ENCODE assay signal across 10 mouse cellular contexts in genomic region chr2:120000882-120001584, GRCm38 (mm10). TPM values are rescaled to one million over a fixed set of nuclear protein-coding genes. Genes with fewer than 3 reads are reported as not detected.
DNase-seq lines count a peak whose midpoint lies in the region; ATAC-seq lines count a peak whose summit lies in the region.
"Had no signal": no experiment of that assay in that cellular context is flagged by ENCODE, and none has a peak within 500 bp of the region (broad histone marks: within the 10 kb centered on the region; RNA-seq: fewer than 3 reads in every experiment).

No protein-coding gene starts in this region.

- no peak for DNase-seq in heart, postnatal 10 days
- peak; percentile 61 for DNase-seq in A20 (ENCODE audit: low read depth, low spot score)
- DNase-seq in embryonic facial prominence, embryonic 14.5 days (ENCODE audit: low spot score): peak; percentile 5
- DNase-seq in liver, embryonic 13.5 days: no peak
- DNase-seq in gastrocnemius, postnatal 4 days (ENCODE audit: low spot score in 2 of 2): no peak
- no peak for DNase-seq in frontal cortex, postnatal 10 days (ENCODE audit: low spot score in 2 of 2)
- DNase-seq in left cerebral cortex, postnatal 4 days: no peak
- DNase-seq: heart, adult 2 months; thymus, postnatal 25 days had no signal

- intact Hi-C loops in heart, postnatal 10 days (cut with DNase I): no loop called here
- intact Hi-C loops in left cerebral cortex, postnatal 4 days (cut with DNase I): no loop called here

- H3K4me1 ChIP-seq in heart, embryonic 14.5 days (ENCODE audit: control insufficient read depth in 2 of 2, insufficient read depth in 2 of 2, low read length in 2 of 2): peaks cover 10 to 26% of the 10 kb centered on the region in 2 experiments
- H3K4me1 ChIP-seq in embryonic facial prominence, embryonic 14.5 days (ENCODE audit: control insufficient read depth, insufficient read depth, low read length): peaks cover 20% of the 10 kb centered on the region
- H3K4me1 ChIP-seq in liver, embryonic 13.5 days (replicated peaks): peaks cover 9% of the 10 kb centered on the region

- no peak overlapping the region for H3K4me2 ChIP-seq in heart, embryonic 14.5 days (ENCODE audit: low read length)
- H3K4me2 ChIP-seq in embryonic facial prominence, embryonic 14.5 days (ENCODE audit: low read depth, low read length): no peak overlapping the region
- no peak overlapping the region for H3K4me2 ChIP-seq in liver, embryonic 13.5 days

- H3K4me3 ChIP-seq in heart, embryonic 14.5 days (ENCODE audit: control insufficient read depth in 1 of 2, insufficient read depth in 1 of 2, low read depth in 1 of 2, low read length in 2 of 2): no peak overlapping the region
- no peak overlapping the region for H3K4me3 ChIP-seq in embryonic facial prominence, embryonic 14.5 days (ENCODE audit: low read depth, low read length)
- no peak overlapping the region for H3K4me3 ChIP-seq in liver, embryonic 13.5 days (replicated peaks)
- H3K4me3 ChIP-seq: heart, adult 2 months had no signal

- 0 out of 2 replicates have a peak, but pooled peaks cover 4% of the 10 kb centered on the region for H3K36me3 ChIP-seq in heart, embryonic 14.5 days (ENCODE audit: control insufficient read depth, insufficient read depth, low read length)
- H3K36me3 ChIP-seq in embryonic facial prominence, embryonic 14.5 days (ENCODE audit: control insufficient read depth, insufficient read depth, low read length): peaks cover 30% of the 10 kb centered on the region
- no peaks in the 10 kb centered on the region for H3K36me3 ChIP-seq in liver, embryonic 13.5 days

- no peaks in the 10 kb centered on the region for H3K9me3 ChIP-seq in heart, embryonic 14.5 days (ENCODE audit: control insufficient read depth, low read length)
- H3K9me3 ChIP-seq in embryonic facial prominence, embryonic 14.5 days (ENCODE audit: control insufficient read depth, low read length): no peaks in the 10 kb centered on the region
- H3K9me3 ChIP-seq in liver, embryonic 13.5 days (replicated peaks): no peaks in the 10 kb centered on the region

- WGBS in heart, embryonic 14.5 days: 44% methylated on average over 3 of the region's 3 CpGs
- 55% methylated on average over 3 of the region's 3 CpGs for WGBS in embryonic facial prominence, embryonic 14.5 days
- 35% methylated on average over 3 of the region's 3 CpGs for WGBS in liver, embryonic 13.5 days (ENCODE audit: insufficient replicate concordance)

- no peak for ATAC-seq in heart, embryonic 14.5 days (ENCODE audit: insufficient number of reproducible peaks, insufficient read depth, low FRiP score, low read depth)
- ATAC-seq in embryonic facial prominence, embryonic 14.5 days (ENCODE audit: low read depth): no peak
- ATAC-seq in liver, embryonic 13.5 days (ENCODE audit: low read depth): 0 out of 2 replicates have a peak, but pooled peaks have one; percentile 29

- H3K27ac ChIP-seq in heart, embryonic 14.5 days (replicated peaks in 1 of 2; ENCODE audit: control insufficient read depth in 1 of 2, insufficient read depth in 1 of 2, low read depth in 2 of 2, low read length in 2 of 2): peak overlapping the region; percentile 35 to 58
- H3K27ac ChIP-seq in embryonic facial prominence, embryonic 14.5 days (replicated peaks; ENCODE audit: low read depth, low read length): no peak overlapping the region; the same call in 1 of the 2 replicates
- H3K27ac ChIP-seq in liver, embryonic 13.5 days: no peak overlapping the region
- H3K27ac ChIP-seq: heart, adult 2 months had no signal

- no peaks in the 10 kb centered on the region for H3K27me3 ChIP-seq in heart, embryonic 14.5 days (ENCODE audit: control insufficient read depth, insufficient read depth, low read length)
- no peaks in the 10 kb centered on the region for H3K27me3 ChIP-seq in embryonic facial prominence, embryonic 14.5 days (replicated peaks; ENCODE audit: control insufficient read depth, insufficient read depth, low read length)
- H3K27me3 ChIP-seq in liver, embryonic 13.5 days: no peaks in the 10 kb centered on the region

- H3K9ac ChIP-seq in heart, embryonic 14.5 days (ENCODE audit: low read length): peak overlapping the region; percentile 9; the same call in 1 of the 2 replicates
- no peak overlapping the region for H3K9ac ChIP-seq in embryonic facial prominence, embryonic 14.5 days (ENCODE audit: low read depth, low read length)
- H3K9ac ChIP-seq in liver, embryonic 13.5 days: no peak overlapping the region

RNA-seq across cellular contexts. Expression of gene Jmjd7, which starts 26.2 kb away (rescaled TPM):
- polyA plus RNA-seq in heart, embryonic 14.5 days (2014; fragmentation: Nextera tagmentation; extraction: Ambion mirVana): 18.1 and 20.7 TPM in 2 replicates
- 10 to 100 TPM; 10.8 to 11.4 TPM for total RNA-seq in heart, postnatal 10 days (2021)
- 14.4 and 19.2 TPM in 2 replicates for polyA plus RNA-seq in embryonic facial prominence, embryonic 14.5 days (2014; fragmentation: Nextera tagmentation; extraction: Ambion mirVana)
- polyA plus RNA-seq in liver, embryonic 13.5 days (2015; fragmentation: Nextera tagmentation; extraction: Ambion mirVana): 7.2 and 8.2 TPM in 2 replicates
- 1 to 10 TPM; 7.9 to 9.2 TPM for total RNA-seq in gastrocnemius, postnatal 4 days (2021)
- 10 to 100 TPM; 10.2 to 11.1 TPM for total RNA-seq in left cerebral cortex, postnatal 4 days (2021)

RNA-seq across cellular contexts. Expression of gene Gm28042, which starts 26.3 kb away (rescaled TPM):
- polyA plus RNA-seq in heart, embryonic 14.5 days (2014; fragmentation: Nextera tagmentation; extraction: Ambion mirVana): 1.9 and 3.6 TPM in 2 replicates
- total RNA-seq in heart, postnatal 10 days (2021): under 1 TPM; 0.74 to 0.93 TPM
- polyA plus RNA-seq in embryonic facial prominence, embryonic 14.5 days (2014; fragmentation: Nextera tagmentation; extraction: Ambion mirVana): 2.5 and 2.9 TPM in 2 replicates
- 0.35 and 0.46 TPM in 2 replicates for polyA plus RNA-seq in liver, embryonic 13.5 days (2015; fragmentation: Nextera tagmentation; extraction: Ambion mirVana)
- 1 to 10 TPM; 1.0 to 1.2 TPM for total RNA-seq in gastrocnemius, postnatal 4 days (2021)
- total RNA-seq in left cerebral cortex, postnatal 4 days (2021): 1 to 10 TPM; 3.7 to 5.4 TPM

RNA-seq across cellular contexts. Expression of gene Mapkbp1, which starts 28.5 kb away (rescaled TPM):
- 1.7 and 2.1 TPM in 2 replicates for polyA plus RNA-seq in heart, embryonic 14.5 days (2014; fragmentation: Nextera tagmentation; extraction: Ambion mirVana)
- total RNA-seq in heart, postnatal 10 days (2021): 10 to 100 TPM; 11.8 to 12.7 TPM
- 4.0 and 4.7 TPM in 2 replicates for polyA plus RNA-seq in embryonic facial prominence, embryonic 14.5 days (2014; fragmentation: Nextera tagmentation; extraction: Ambion mirVana)
- 0.28 and 0.57 TPM in 2 replicates for polyA plus RNA-seq in liver, embryonic 13.5 days (2015; fragmentation: Nextera tagmentation; extraction: Ambion mirVana)
- 10 to 100 TPM; 14.1 to 15.6 TPM for total RNA-seq in gastrocnemius, postnatal 4 days (2021)
- total RNA-seq in left cerebral cortex, postnatal 4 days (2021): 10 to 100 TPM; 81.6 to 85.0 TPM

RNA-seq across cellular contexts. Expression of gene Pla2g4b, which starts 32.2 kb away (rescaled TPM):
- 0.84 and 0.86 TPM in 2 replicates for polyA plus RNA-seq in heart, embryonic 14.5 days (2014; fragmentation: Nextera tagmentation; extraction: Ambion mirVana)
- 1 to 10 TPM; 1.7 to 1.8 TPM for total RNA-seq in heart, postnatal 10 days (2021)
- 1.8 and 2.1 TPM in 2 replicates for polyA plus RNA-seq in embryonic facial prominence, embryonic 14.5 days (2014; fragmentation: Nextera tagmentation; extraction: Ambion mirVana)
- polyA plus RNA-seq in liver, embryonic 13.5 days (2015; fragmentation: Nextera tagmentation; extraction: Ambion mirVana): 0.14 TPM in 2 replicates
- total RNA-seq in gastrocnemius, postnatal 4 days (2021): 1 to 10 TPM; 1.8 to 2.9 TPM
- 1 to 10 TPM; 7.1 to 8.1 TPM for total RNA-seq in left cerebral cortex, postnatal 4 days (2021)

Comparison
In these comparisons a context has a peak if more than half of its experiments do, and no peak if none do; other contexts are left out.
1. H3K27ac ChIP-seq: peak in heart, embryonic 14.5 days (2 of 2); none in embryonic facial prominence, embryonic 14.5 days (single experiment) and liver, embryonic 13.5 days (single experiment).
2. DNase-seq: peak in A20 (single experiment) and embryonic facial prominence, embryonic 14.5 days (single experiment); none in heart, postnatal 10 days (0 of 2), liver, embryonic 13.5 days (single experiment), gastrocnemius, postnatal 4 days (0 of 2), frontal cortex, postnatal 10 days (0 of 2) and left cerebral cortex, postnatal 4 days (single experiment).
3. RNA of gene Mapkbp1, which starts 28.5 kb away (total RNA-seq): 81.6 to 85.0 TPM in left cerebral cortex, postnatal 4 days; 14.1 to 15.6 TPM in gastrocnemius, postnatal 4 days and 11.8 to 12.7 TPM in heart, postnatal 10 days; every median in the first group is over 4 times any median in the second.